Mouse (Mus musculus) heart, adult 2 months (tissue): ENCODE results near the gene Trnau1ap.

ENCODE experiments used
- CTCF ChIP-seq: fragments of 200-600 bp; IDR thresholded peaks from 2 replicates; pipeline ENCODE4 v1.8.1; 2022; ENCODE audit warnings: antibody characterized with exemption, mild to moderate bottlenecking, moderate library complexity
- POLR2A ChIP-seq: fragments of 200-500 bp; IDR thresholded peaks from 2 replicates; pipeline ENCODE4 v1.6.1; 2011; ENCODE audit warnings: mild to moderate bottlenecking, low read depth, low read length, control low read depth; ENCODE audit not compliant: insufficient read depth

DNA sequence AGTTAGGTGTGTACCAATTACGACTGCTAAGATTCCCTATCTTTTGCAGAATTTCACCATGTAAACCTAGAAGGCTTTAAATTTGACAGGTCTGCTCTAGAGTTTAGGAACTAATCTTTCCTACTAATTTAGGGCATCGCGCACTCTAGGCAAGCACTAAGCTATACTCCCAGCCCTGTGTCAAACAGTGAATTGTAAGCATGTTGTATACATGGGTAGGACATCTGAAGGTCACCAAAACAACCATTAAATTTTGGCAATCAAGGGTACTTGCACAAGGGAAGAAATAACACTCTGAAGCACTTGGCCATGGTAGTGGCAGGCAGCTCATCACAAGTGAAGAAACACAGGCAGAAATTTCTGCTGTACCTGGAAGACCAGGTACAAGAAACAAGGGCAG lies 21.5 kb upstream of the Trnau1ap start:
- TF ChIP-seq POLR2A (no peak), CTCF (no peak)
